1 mouse cellular context compared by ENCODE assay signal in the genomic region with DNA sequence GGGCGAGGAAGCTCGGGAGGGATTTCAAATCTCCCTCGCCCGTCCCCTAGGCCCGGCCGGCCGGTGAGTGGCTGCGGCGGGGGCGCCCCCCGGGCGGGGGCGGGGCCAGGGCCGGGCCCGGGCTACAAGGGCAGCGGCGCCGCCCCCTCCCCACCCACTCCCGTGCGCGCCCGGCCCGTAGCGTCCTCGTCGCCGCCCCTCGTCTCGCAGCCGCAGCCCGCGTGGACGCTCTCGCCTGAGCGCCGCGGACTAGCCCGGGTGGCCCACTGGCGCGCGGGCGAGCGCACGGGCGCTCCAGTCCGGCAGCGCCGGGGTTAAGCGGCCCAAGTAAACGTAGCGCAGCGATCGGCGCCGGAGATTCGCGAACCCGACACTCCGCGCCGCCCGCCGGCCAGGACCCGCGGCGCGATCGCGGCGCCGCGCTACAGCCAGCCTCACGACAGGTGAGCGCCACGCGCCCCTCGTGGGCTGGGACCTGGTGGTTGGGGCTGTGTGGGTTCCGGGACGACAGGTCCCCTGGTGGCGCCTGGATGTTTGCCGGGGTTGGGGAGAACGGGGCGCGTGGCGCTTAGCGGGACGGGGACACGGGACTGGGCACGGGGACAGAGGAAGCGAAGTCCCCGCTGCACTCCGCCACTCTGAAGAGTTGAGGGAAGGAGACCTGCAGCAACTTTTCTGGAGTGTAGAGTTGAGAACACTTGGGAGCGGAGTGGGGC.
TF ChIP-seq lines count a peak whose summit lies in the region.

A gene (plus strand): TSS at position 153 of the 716 bp plus-strand sequence.

TF ChIP-seq in CH12.LX, 34 proteins besides CTCF, POLR2A, EP300 and RAD21:
- TF ChIP-seq ELF1 (IDR thresholded peaks at IDR 0.05; ENCODE audit: low read depth, low read length) = peak; percentile 46; the same call in 1 of the 2 replicates
- TF ChIP-seq MAZ (IDR thresholded peaks at IDR 0.05; ENCODE audit: low read depth, low read length) = no peak
- no peak for TF ChIP-seq POLR2AphosphoS2 (IDR thresholded peaks at IDR 0.05; ENCODE audit: low read depth, low read length)
- peak; percentile 57; the same call in 1 of the 2 replicates for TF ChIP-seq UBTF (IDR thresholded peaks at IDR 0.05; ENCODE audit: low read depth, low read length)
- TF ChIP-seq SMC3 (IDR thresholded peaks at IDR 0.05; ENCODE audit: low read depth, low read length) = no peak
- TF ChIP-seq MEF2A (IDR thresholded peaks at IDR 0.05; ENCODE audit: borderline replicate concordance, low read depth, low read length) = 0 out of 2 replicates have a peak, but pooled peaks have one; percentile 28
- TF ChIP-seq ZNF384 (IDR thresholded peaks at IDR 0.05; ENCODE audit: low read depth, low read length) = no peak
- TF ChIP-seq IRF4 (IDR thresholded peaks at IDR 0.05; ENCODE audit: low read depth, low read length) = no peak
- no peak for TF ChIP-seq MYC (IDR thresholded peaks at IDR 0.05; ENCODE audit: low read depth, low read length)
- no peak for TF ChIP-seq USF1 (IDR thresholded peaks at IDR 0.05; ENCODE audit: low read depth, low read length)
- TF ChIP-seq HCFC1 (IDR thresholded peaks at IDR 0.05; ENCODE audit: low read depth, low read length) = peak; percentile 58
- TF ChIP-seq NELFE (IDR thresholded peaks at IDR 0.05; ENCODE audit: low read depth, low read length) = peak; percentile 63; the same call in 1 of the 2 replicates
- TF ChIP-seq MAFK (IDR thresholded peaks at IDR 0.05; ENCODE audit: insufficient replicate concordance, low read length) = no peak
- TF ChIP-seq PAX5 (IDR thresholded peaks at IDR 0.05; ENCODE audit: low read length) = no peak
- TF ChIP-seq TCF12 (IDR thresholded peaks at IDR 0.05; ENCODE audit: low read depth, low read length) = no peak
- 0 out of 2 replicates have a peak, but pooled peaks have one; percentile 16 for TF ChIP-seq NRF1 (IDR thresholded peaks at IDR 0.05; ENCODE audit: low read depth, low read length)
- no peak for TF ChIP-seq CHD2 (IDR thresholded peaks at IDR 0.05; ENCODE audit: low read length)
- TF ChIP-seq RCOR1 (conservative IDR thresholded peaks at IDR 0.05; ENCODE audit: low read depth, low read length) = no peak
- no peak for TF ChIP-seq USF2 (conservative IDR thresholded peaks at IDR 0.05; ENCODE audit: low read depth, low read length)
- TF ChIP-seq ZMIZ1 (IDR thresholded peaks at IDR 0.05; ENCODE audit: low read depth, low read length) = peak; percentile 41; the same call in 1 of the 2 replicates
- no peak for TF ChIP-seq CHD1 (IDR thresholded peaks at IDR 0.05; ENCODE audit: low read depth, low read length)
- no peak for TF ChIP-seq KAT2A (IDR thresholded peaks at IDR 0.05; ENCODE audit: insufficient replicate concordance, low read length)
- no peak for TF ChIP-seq JUN (IDR thresholded peaks at IDR 0.05; ENCODE audit: insufficient read depth, low read depth, low read length)
- no peak for TF ChIP-seq GABPA (IDR thresholded peaks at IDR 0.05; ENCODE audit: insufficient replicate concordance, low read depth, low read length)
- no peak for TF ChIP-seq ZC3H11A (IDR thresholded peaks at IDR 0.05; ENCODE audit: low read depth, low read length)
- TF ChIP-seq ZKSCAN1 (IDR thresholded peaks at IDR 0.05; ENCODE audit: borderline replicate concordance, low read depth, low read length) = no peak
- no peak for TF ChIP-seq JUND (conservative IDR thresholded peaks at IDR 0.05; ENCODE audit: low read depth, low read length)
- TF ChIP-seq ETS1 (conservative IDR thresholded peaks at IDR 0.05; ENCODE audit: low read depth, low read length) = no peak
- TF ChIP-seq SIN3A (IDR thresholded peaks at IDR 0.05; ENCODE audit: low read length) = peak; percentile 43; the same call in 1 of the 2 replicates
- TF ChIP-seq BHLHE40 (IDR thresholded peaks at IDR 0.05; ENCODE audit: low read depth, low read length) = peak; percentile 50; the same call in 1 of the 2 replicates
- TF ChIP-seq MAX (IDR thresholded peaks at IDR 0.05; ENCODE audit: low read length) = peak; percentile 1; the same call in 1 of the 2 replicates
- TF ChIP-seq MXI1 (IDR thresholded peaks at IDR 0.05; ENCODE audit: low read depth, low read length) = peak; percentile 52; the same call in 1 of the 2 replicates
- TF ChIP-seq E2F4 (IDR thresholded peaks at IDR 0.05; ENCODE audit: insufficient replicate concordance, low read depth, low read length) = no peak
- no peak for TF ChIP-seq TBP (conservative IDR thresholded peaks at IDR 0.05; ENCODE audit: low read depth, low read length)
